Mouse (Mus musculus) hindbrain, embryonic 16.5 days (tissue): ENCODE measurements around the gene Fign. TPM values are rescaled to one million over a fixed set of nuclear protein-coding genes. Genes with fewer than 3 reads are reported as not detected.

Experiments used
- ATAC-seq: fragments of 200-750 bp; cut with Nextera tagmentation; 2 replicates; pipeline ENCODE4 v1.8.0; 2017; ENCODE audit warnings: moderate TSS enrichment, moderate library complexity
- H3K27ac ChIP-seq: fragments of 300-500 bp; sonication (generic); 2 replicates; pipeline ENCODE4 v1.5.1; 2014; ENCODE audit warnings: low read depth, mild to moderate bottlenecking, control low read depth, low read length, moderate library complexity
- H3K27me3 ChIP-seq: fragments of 300-500 bp; sonication (generic); replicated peaks from 2 replicates; pipeline ENCODE4 v1.6.1; 2014; ENCODE audit warnings: low read length; ENCODE audit not compliant: control insufficient read depth, insufficient read depth
- H3K36me3 ChIP-seq: fragments of 300-500 bp; sonication (generic); 2 replicates; pipeline ENCODE4 v1.6.1; 2014; ENCODE audit warnings: mild to moderate bottlenecking, low read length, moderate library complexity, mixed read lengths; ENCODE audit not compliant: control insufficient read depth, insufficient read depth
- H3K4me1 ChIP-seq: fragments of 300-500 bp; sonication (generic); 2 replicates; pipeline ENCODE4 v1.6.1; 2014; ENCODE audit warnings: low read depth, low read length; ENCODE audit not compliant: control insufficient read depth, insufficient read depth
- H3K4me2 ChIP-seq: fragments of 300-500 bp; sonication (generic); 2 replicates; pipeline ENCODE4 v1.6.1; 2014; ENCODE audit warnings: mild to moderate bottlenecking, low read length, control low read depth, moderate library complexity
- H3K4me3 ChIP-seq: fragments of 300-500 bp; sonication (generic); 2 replicates; pipeline ENCODE4 v1.5.1; 2014; ENCODE audit warnings: mild to moderate bottlenecking, low read length, control low read depth, moderate library complexity
- H3K9ac ChIP-seq: fragments of 300-500 bp; sonication (generic); 2 replicates; pipeline ENCODE4 v1.6.1; 2014; ENCODE audit warnings: low read depth, mild to moderate bottlenecking, control low read depth, low read length, moderate library complexity
- H3K9me3 ChIP-seq: fragments of 300-500 bp; sonication (generic); 2 replicates; pipeline ENCODE4 v1.6.1; 2014; ENCODE audit warnings: mild to moderate bottlenecking, low read length, moderate library complexity; ENCODE audit not compliant: control insufficient read depth
- WGBS: fragments of 180-500 bp; shearing (Covaris S2); extraction: QIAGEN DNeasy Blood & Tissue Kit; methylation state at CpG from one replicate; pipeline ENCODE4 v1.1.7; 2014; 5-methylcytosine and 5-hydroxymethylcytosine counted together
- polyA plus RNA-seq: library from polyadenylated mRNA; unstranded; fragments of >200 nt; fragmentation: Nextera tagmentation; extraction: Ambion mirVana; gene quantifications from 2 replicates; pipeline ENCODE4 v1.2.1, GENCODE M21; 2015

Fign gene
- polyA plus RNA-seq, 1 experiment from 2014 or later = 8.4 TPM

GRCm38 (mm10) chr2:63994304-63995023 lies 103.4 kb downstream of the Fign start:
- Histone ChIP-seq H3K9ac (no peak overlapping the region), H3K27ac (no peak overlapping the region), H3K36me3 (no peaks in the 10 kb centered on the region)

GRCm38 (mm10) chr2:63985426-63985825 lies 112.4 kb downstream of the Fign start:
- Histone ChIP-seq H3K4me3 (no peak overlapping the region), H3K4me2 (no peak overlapping the region), H3K27ac (no peak overlapping the region), H3K27me3 (no peaks in the 10 kb centered on the region), H3K9ac (no peak overlapping the region), H3K9me3 (no peaks in the 10 kb centered on the region), H3K36me3 (no peaks in the 10 kb centered on the region), H3K4me1 (peaks cover 8% of the 10 kb centered on the region)
- no peak for ATAC-seq
- 100% methylated on average over 2 of the region's 2 CpGs for WGBS

More at GRCm38 (mm10) chr2:63994304-63995023, 103.4 kb downstream of the Fign start:
- Histone ChIP-seq H3K4me1 (no peaks in the 10 kb centered on the region), H3K27me3 (no peaks in the 10 kb centered on the region), H3K9me3 (no peaks in the 10 kb centered on the region), H3K4me2 (no peak overlapping the region), H3K4me3 (no peak overlapping the region)
- ATAC-seq = no peak
- WGBS = 85% methylated on average over 7 of the region's 7 CpGs

- 23% methylated on average over 4 of the region's 4 CpGs for WGBS
- no peaks in the 10 kb centered on the region for H3K27me3 ChIP-seq
- no peak overlapping the region for H3K4me2 ChIP-seq
- no peaks in the 10 kb centered on the region for H3K9me3 ChIP-seq
- peaks cover 8% of the 10 kb centered on the region for H3K4me1 ChIP-seq
- H3K27ac ChIP-seq = no peak overlapping the region
- no peak overlapping the region for H3K9ac ChIP-seq
- H3K4me3 ChIP-seq = no peak overlapping the region
- H3K36me3 ChIP-seq = peaks cover 5% of the 10 kb centered on the region
- ATAC-seq = peak; percentile 49; the same call in 1 of the 2 replicates
These were observed 115.5 kb downstream of the Fign start for GRCm38 (mm10) chr2:63982351-63982751.

- ATAC-seq = no peak
- Histone ChIP-seq H3K36me3 (peaks cover 5% of the 10 kb centered on the region), H3K4me1 (peaks cover 8% of the 10 kb centered on the region), H3K27me3 (no peaks in the 10 kb centered on the region), H3K4me3 (no peak overlapping the region), H3K27ac (no peak overlapping the region), H3K9me3 (no peaks in the 10 kb centered on the region), H3K4me2 (no peak overlapping the region), H3K9ac (no peak overlapping the region)
- 42% methylated on average over 7 of the region's 7 CpGs for WGBS
These were observed 116.4 kb downstream of the Fign start for GRCm38 (mm10) chr2:63981449-63981848.

- no peak overlapping the region for H3K4me2 ChIP-seq
- no peak overlapping the region for H3K9ac ChIP-seq
- H3K4me3 ChIP-seq = no peak overlapping the region
- no peak overlapping the region for H3K27ac ChIP-seq
- H3K27me3 ChIP-seq = no peaks in the 10 kb centered on the region
- no peaks in the 10 kb centered on the region for H3K4me1 ChIP-seq
- H3K9me3 ChIP-seq = no peaks in the 10 kb centered on the region
- ATAC-seq = no peak
- no peaks in the 10 kb centered on the region for H3K36me3 ChIP-seq
- 58% methylated on average over 4 of the region's 4 CpGs for WGBS
These were observed 128.2 kb downstream of the Fign start for GRCm38 (mm10) chr2:63969633-63970032.

GRCm38 (mm10) chr2:63931041-63931440 lies 166.8 kb downstream of the Fign start:
- no peak for ATAC-seq
- H3K36me3 ChIP-seq = no peaks in the 10 kb centered on the region
- WGBS = 94% methylated on average over 2 of the region's 2 CpGs

GRCm38 (mm10) chr2:63926481-63927097 lies 171.2 kb downstream of the Fign start:
- 11% methylated on average over 4 of the region's 4 CpGs for WGBS
- Histone ChIP-seq H3K9ac (no peak overlapping the region), H3K4me1 (no peaks in the 10 kb centered on the region), H3K4me2 (no peak overlapping the region), H3K9me3 (no peaks in the 10 kb centered on the region), H3K27me3 (no peaks in the 10 kb centered on the region), H3K4me3 (no peak overlapping the region), H3K27ac (no peak overlapping the region), H3K36me3 (no peaks in the 10 kb centered on the region)
- no peak for ATAC-seq

More at GRCm38 (mm10) chr2:63931041-63931440, 166.8 kb downstream of the Fign start:
- no peak overlapping the region for H3K9ac ChIP-seq
- no peaks in the 10 kb centered on the region for H3K27me3 ChIP-seq
- H3K4me2 ChIP-seq = no peak overlapping the region
- H3K9me3 ChIP-seq = no peaks in the 10 kb centered on the region
- H3K27ac ChIP-seq = no peak overlapping the region
- no peak overlapping the region for H3K4me3 ChIP-seq
- H3K4me1 ChIP-seq = no peaks in the 10 kb centered on the region

- 84% methylated on average over 4 of the region's 4 CpGs for WGBS
- no peaks in the 10 kb centered on the region for H3K27me3 ChIP-seq
- H3K9me3 ChIP-seq = no peaks in the 10 kb centered on the region
- H3K36me3 ChIP-seq = no peaks in the 10 kb centered on the region
- H3K9ac ChIP-seq = no peak overlapping the region
- no peak overlapping the region for H3K27ac ChIP-seq
- no peak overlapping the region for H3K4me2 ChIP-seq
- no peaks in the 10 kb centered on the region for H3K4me1 ChIP-seq
- H3K4me3 ChIP-seq = no peak overlapping the region
- no peak for ATAC-seq
These were observed 172.1 kb downstream of the Fign start for GRCm38 (mm10) chr2:63925721-63926235.
